Mouse (Mus musculus) kidney, postnatal 10 days (tissue): ENCODE measurements around the gene Akap1.
A peak's percentile ranks its signal among the peaks of the same experiment; 100 is the strongest.
"Not testable (repeated sequence)": the region's sequence is repeated elsewhere in the genome, so short reads cannot be mapped to it uniquely, and the experiment has no call there.

Experiments used
- DNase-seq: peaks from one replicate; pipeline ENCODE4 v3.0.0; 2021; ENCODE audit warnings: mixed read lengths

The Akap1 gene

DNA sequence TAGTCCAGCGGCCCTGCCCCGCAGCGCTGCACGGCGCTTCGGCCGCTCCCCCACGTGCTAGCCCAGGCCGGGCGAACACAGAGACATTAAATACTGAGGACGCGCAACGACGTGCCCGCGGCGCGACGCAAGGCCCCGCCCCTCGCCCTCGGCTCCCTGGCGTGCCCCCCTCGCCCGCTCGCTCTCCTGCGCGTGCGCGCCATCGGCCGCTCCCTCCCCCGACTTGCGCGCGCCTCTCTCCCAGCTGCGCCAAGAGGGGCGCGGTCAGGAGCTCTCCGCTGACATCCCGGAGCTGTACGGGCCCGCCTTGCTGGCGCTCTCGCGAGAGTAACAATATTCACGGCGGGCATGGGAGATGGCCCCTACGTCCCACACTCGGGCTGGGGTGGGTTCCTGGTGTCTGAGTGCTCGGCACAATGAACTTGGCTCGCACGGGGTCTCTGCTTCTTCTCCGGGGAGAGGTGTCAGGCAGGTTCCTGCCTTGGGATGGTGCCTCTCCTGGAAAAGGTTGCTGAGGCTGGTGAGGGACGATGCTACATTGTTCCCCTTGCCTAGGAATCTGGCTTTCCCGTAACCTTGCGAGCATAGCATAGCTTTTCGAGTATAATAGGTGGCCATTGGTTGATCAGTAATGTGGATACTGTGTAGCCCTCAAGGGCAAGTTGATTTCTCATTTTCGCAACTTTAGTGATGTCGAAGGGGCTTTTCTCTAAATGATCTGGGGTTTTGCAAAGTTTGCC, at the start of gene Akap1:
Gene Akap1, minus strand, starts transcription at position 129 of the 740 bp plus-strand sequence.
- peak; percentile 98 for DNase-seq

- peak; percentile 78 for DNase-seq
These were observed 45.1 kb upstream of the Akap1 start for GRCm38 (mm10) chr11:88909388-88910036.

GRCm38 (mm10) chr11:88908557-88909211, 44.3 kb upstream of the Akap1 start:
- DNase-seq: peak; percentile 88

GRCm38 (mm10) chr11:88907886-88908285, 43.5 kb upstream of the Akap1 start:
- no peak for DNase-seq

DNA sequence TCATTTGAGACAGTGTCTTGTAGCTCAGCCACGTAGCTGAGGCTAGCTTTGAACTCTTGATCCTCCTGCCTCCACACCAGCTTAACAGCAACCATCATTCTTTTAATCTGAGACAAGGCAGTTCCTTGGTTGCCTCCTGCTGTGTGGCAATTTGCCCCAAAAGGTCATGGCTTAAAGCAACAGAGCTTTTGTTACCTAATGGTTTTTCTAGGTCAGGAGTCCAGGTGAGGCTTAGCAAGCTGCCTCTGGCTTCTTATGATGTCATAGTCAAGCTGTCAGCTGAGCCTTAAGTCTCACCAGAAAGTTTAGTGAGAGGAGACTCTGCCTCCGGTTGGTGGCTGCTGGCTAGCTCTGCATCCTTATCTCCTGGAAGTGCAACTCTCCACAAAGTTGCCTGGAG, 41.2 kb upstream of the Akap1 start:
- no peak for DNase-seq

GRCm38 (mm10) chr11:88904080-88904479, 39.7 kb upstream of the Akap1 start:
- DNase-seq: no peak

DNA sequence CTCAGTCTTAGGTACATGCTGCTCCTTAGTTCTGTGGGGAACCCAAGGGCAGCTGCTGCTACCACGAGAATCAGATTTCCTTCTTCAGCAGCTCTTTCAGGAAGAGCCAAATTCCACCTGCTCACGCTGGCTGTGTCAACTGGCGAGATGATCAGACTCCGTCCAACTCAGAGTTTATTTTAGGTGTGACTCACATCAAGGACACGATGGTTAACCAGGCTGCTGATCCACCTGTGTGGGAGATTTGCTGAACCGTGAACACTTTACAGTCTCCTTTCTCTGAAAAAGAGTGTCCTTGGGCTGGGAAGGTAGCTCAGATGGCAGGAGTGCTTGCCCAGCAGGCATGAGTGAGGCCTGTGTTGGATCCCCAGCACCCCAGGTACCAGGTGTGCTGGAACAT, 38.4 kb upstream of the Akap1 start:
- no peak for DNase-seq

DNA sequence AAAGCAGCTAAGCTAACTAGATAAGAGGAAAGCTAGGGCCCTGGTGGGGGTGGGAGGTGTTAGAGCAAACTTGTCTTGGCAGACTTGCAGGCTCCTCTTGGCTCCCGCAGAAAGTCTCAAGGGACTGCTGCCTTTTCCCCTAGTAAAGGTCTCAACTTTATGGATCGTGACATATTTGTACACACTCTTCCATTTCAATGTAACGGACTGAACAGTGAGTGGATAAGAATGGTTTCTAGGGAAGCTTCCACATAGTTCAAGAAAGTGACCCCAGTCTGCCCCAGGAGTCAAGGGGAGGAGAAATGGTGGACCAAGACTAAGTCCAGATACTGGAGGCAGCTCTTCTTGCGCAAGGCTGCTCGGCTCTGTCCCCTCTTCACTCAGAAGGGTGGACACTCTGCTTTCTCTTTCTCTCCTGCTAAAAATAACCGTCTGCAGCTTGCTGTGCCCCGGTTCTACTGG, 37.0 kb upstream of the Akap1 start:
- DNase-seq: peak; percentile 69

DNA sequence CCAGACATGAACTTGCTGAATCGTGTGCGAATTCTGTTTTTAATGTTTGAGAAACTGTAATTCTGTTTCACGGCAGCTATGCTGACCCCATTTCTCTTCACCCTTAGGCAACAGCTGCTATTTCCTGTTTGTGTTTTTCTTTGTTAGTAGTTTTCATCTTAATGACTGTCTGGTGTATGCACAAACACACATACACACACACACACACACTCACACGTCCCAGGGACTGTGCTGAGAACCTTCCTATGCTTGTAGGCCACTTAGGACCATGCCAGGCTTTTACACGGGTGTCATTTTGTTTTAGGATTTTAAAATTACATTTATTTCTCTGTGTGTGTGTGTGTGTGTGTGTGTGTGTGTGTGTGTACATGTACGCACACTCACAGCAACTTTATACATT, 35.2 kb upstream of the Akap1 start:
- peak; percentile 58 for DNase-seq

GRCm38 (mm10) chr11:88898380-88898763, 34.0 kb upstream of the Akap1 start:
- no peak for DNase-seq

DNA sequence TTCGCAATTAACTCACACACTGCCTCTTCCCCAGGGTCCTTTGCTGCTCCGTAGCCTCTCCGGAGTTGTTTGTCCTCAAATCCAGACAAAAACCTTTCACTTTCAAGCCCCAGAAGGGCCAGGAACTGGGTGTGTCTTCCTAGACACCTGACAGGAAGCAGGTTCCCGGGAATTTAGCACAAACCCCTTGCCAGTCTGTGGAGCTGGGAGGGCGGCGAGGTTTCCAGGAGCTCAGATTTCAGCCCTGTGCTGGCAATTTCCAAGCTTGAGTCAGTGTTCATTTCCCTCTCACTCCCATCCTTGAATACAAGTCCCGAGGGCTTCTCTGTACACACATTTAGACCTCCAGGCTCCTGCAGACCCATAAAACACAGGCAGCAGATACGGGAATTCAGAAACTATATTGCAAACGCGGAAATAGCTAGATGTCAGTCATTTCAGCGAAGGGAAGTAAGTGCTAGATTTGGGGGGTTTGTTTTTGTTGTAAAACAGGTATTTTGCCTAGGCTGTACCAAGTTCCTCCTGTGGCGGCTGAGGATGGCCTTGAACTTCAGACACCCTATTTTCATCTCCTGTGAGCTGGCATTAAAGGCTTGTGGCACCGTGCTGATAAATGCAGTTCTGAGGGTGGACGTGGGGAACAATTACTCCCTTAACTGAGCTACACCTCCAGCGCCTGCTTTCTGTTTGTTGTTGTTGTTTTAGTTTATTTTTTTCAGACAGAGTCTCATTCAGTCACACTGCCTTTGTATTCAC, 33.4 kb upstream of the Akap1 start:
- DNase-seq: peak; percentile 59

GRCm38 (mm10) chr11:88895800-88896232, 31.4 kb upstream of the Akap1 start:
- DNase-seq: not testable (repeated sequence)

GRCm38 (mm10) chr11:88895235-88895634, 30.8 kb upstream of the Akap1 start:
- DNase-seq: not testable (repeated sequence)

- not testable (repeated sequence) for DNase-seq
These were observed 29.9 kb upstream of the Akap1 start for GRCm38 (mm10) chr11:88894279-88894678.

GRCm38 (mm10) chr11:88893501-88893900, 29.1 kb upstream of the Akap1 start:
- DNase-seq: not testable (repeated sequence)

GRCm38 (mm10) chr11:88892789-88893188, 28.4 kb upstream of the Akap1 start:
- DNase-seq: not testable (repeated sequence)

DNA sequence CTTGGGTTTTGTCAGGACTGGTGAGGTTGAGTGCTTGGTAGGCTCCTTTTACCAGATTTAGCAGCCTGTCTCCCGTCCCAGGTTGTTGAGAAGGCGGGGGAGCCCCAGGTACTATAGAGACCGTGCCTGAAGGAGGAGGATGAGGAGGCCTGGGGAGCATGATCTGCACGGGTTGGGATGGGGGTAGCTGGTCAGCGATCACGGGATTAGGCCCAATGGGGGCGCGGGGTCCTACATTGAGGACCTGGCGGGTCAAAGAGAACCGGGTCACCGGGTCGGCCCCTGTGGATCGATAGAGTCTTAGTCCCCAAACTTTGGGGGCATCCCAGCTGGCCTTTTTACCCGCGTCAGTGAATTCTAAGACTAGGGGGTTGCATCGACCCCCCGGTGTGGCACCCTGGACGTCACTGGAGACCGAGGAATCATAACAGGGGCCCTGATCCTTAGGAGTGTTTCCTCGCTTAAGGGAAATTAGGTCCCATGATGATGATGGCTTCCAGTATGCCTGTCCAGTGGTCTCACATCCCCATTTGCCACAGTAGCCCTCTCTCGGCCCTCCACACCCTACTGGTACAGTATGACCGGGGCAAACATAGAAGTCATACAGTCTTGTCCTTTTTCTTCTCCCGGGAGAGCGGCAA, 27.7 kb upstream of the Akap1 start:
- peak; percentile 62 for DNase-seq

DNA sequence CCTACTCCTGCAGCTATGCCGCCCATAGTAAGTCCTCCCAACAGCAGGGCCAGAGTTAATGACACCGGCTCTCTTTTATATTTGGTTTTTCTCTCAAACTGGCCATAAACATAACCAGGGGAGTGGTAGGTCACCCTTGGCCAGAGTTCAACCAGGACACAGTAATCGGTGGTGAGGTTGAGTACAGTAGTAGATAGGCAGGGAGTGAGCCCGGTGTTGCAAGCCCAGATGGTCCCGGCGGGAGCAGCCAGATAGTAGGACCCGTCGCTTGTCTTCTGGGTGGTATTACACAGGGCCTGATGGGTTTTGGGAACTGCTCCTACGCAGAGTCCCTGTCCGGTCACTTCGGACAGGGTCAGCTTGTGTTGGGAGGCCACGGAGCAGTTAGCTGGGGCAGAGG, 27.1 kb upstream of the Akap1 start:
- not testable (repeated sequence) for DNase-seq

DNA sequence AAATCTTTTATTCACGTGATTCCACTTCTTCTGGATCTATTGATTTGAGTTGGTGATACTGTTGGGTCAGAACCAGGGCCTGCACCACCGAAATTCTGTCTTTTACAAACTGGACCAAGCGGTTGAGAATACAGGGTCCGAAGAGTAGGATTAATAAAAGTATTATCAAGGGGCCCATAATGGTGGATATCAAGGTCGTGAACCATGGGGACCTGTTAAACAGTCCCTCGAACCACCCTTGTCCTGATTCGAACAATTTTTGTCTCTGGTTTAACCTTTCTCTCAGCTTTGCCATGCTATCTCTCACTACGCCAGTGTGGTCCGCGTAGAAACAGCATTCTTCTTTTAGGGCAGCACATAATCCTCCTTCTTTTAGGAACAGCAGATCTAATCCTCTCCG, 26.5 kb upstream of the Akap1 start:
- not testable (repeated sequence) for DNase-seq

- DNase-seq: no peak
These were observed 24.6 kb upstream of the Akap1 start for GRCm38 (mm10) chr11:88888996-88889395.

DNA sequence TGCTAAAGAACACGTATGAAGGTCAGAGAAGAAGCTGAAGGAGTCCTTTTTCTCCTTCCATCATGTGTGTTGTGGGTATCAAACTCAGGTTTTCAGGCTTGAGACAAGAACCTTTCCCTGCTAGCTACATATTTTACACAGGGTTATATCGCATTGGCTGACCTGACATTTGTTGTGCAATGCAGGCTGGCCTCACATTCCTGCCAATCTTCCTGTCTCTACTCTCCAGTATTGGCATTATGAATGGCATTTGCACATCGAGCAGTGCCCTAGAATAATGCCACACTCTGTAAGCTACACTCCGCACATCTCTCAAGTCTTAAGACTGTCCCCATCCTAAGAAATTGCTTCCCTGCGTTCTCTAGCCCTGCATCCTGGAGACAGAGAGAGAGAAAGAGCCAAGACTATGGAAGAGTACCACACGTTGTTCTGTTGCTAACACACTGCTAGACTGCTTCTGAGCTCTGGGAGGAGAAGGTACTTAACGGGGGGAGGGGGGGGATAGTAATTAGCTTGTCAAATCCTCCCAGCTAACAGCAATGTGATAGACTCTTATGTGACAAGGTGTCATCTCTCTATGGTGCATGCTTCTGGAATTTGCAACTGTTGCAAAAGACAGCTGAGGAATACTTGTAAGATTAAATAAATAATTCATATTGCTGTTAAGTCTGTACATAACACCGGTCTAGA, 20.1 kb upstream of the Akap1 start:
- no peak for DNase-seq

DNA sequence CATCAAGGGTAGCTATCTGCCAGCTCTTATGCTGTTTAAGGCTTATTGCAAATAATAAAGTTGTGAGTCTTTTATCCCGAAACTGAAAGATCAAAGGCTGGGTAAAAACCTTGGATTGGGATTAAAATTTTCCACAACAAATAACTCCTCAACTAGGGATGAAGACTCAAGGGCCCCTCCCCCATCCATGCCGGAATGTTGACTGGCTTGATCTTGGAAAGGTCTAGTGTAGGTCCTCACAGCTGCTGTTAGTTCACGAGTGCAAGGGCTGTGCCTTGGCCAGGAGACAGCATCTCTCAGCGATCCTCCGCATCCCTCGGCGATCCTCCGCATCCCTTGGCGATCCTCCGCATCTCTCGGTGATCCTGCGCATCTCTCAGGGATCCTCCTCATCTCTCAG, 13.6 kb upstream of the Akap1 start:
- DNase-seq: no peak
